Mouse (Mus musculus) neural tube, embryonic 11.5 days (tissue): Measurements from ENCODE around the gene Mrpl58. TPM values are rescaled to one million over a fixed set of nuclear protein-coding genes. Genes with fewer than 3 reads are reported as not detected.

ENCODE experiments used
- ATAC-seq: fragments of 200-750 bp; cut with Nextera tagmentation; 2 replicates; pipeline ENCODE4 v1.8.0; 2017; ENCODE audit warnings: moderate number of reproducible peaks, mild to moderate bottlenecking, moderate TSS enrichment, moderate library complexity; ENCODE audit not compliant: insufficient read depth, low FRiP score, low TSS enrichment
- DNase-seq: peaks from one replicate; pipeline ENCODE4 v3.0.0-alpha.2; 2015; ENCODE audit warnings: low spot score
- H3K27ac ChIP-seq: fragments of 300-500 bp; sonication (generic); 2 replicates; pipeline ENCODE4 v1.5.1; 2014; ENCODE audit warnings: low read depth, mild to moderate bottlenecking, low read length
- H3K27me3 ChIP-seq: fragments of 300-500 bp; sonication (generic); 2 replicates; pipeline ENCODE4 v1.6.1; 2014; ENCODE audit warnings: mild to moderate bottlenecking, low read length, mixed read lengths; ENCODE audit not compliant: control insufficient read depth, insufficient read depth
- H3K36me3 ChIP-seq: fragments of 300-500 bp; sonication (generic); 2 replicates; pipeline ENCODE4 v1.6.1; 2014; ENCODE audit warnings: mild to moderate bottlenecking, low read length, moderate library complexity, mixed read lengths; ENCODE audit not compliant: control insufficient read depth, insufficient read depth
- H3K4me1 ChIP-seq: fragments of 300-500 bp; sonication (generic); 2 replicates; pipeline ENCODE4 v1.6.1; 2014; ENCODE audit warnings: low read length, mixed read lengths; ENCODE audit not compliant: control insufficient read depth, insufficient read depth
- H3K4me2 ChIP-seq: fragments of 300-500 bp; sonication (generic); 2 replicates; pipeline ENCODE4 v1.6.1; 2014; ENCODE audit warnings: low read depth, mild to moderate bottlenecking, moderate library complexity
- H3K4me3 ChIP-seq: fragments of 300-500 bp; sonication (generic); 2 replicates; pipeline ENCODE4 v1.5.1; 2014; ENCODE audit warnings: low read depth, low read length
- H3K9ac ChIP-seq: fragments of 300-500 bp; sonication (generic); 2 replicates; pipeline ENCODE4 v1.6.1; 2014; ENCODE audit warnings: mild to moderate bottlenecking, low read length
- H3K9me3 ChIP-seq: fragments of 300-500 bp; sonication (generic); 2 replicates; pipeline ENCODE4 v1.6.1; 2016; ENCODE audit warnings: low read length; ENCODE audit not compliant: control insufficient read depth
- WGBS: fragments of 180-500 bp; shearing (Covaris S2); extraction: QIAGEN DNeasy Blood & Tissue Kit; methylation state at CpG from one replicate; pipeline ENCODE4 v1.1.7; 2014; 5-methylcytosine and 5-hydroxymethylcytosine counted together
- polyA plus RNA-seq: library from polyadenylated mRNA; unstranded; fragments of >200 nt; fragmentation: Nextera tagmentation; extraction: Ambion mirVana; gene quantifications from 2 replicates; pipeline ENCODE4 v1.2.1, GENCODE M21; 2014

Mrpl58 gene
- polyA plus RNA-seq, 1 experiment from 2014 or later, result 230 TPM

DNA sequence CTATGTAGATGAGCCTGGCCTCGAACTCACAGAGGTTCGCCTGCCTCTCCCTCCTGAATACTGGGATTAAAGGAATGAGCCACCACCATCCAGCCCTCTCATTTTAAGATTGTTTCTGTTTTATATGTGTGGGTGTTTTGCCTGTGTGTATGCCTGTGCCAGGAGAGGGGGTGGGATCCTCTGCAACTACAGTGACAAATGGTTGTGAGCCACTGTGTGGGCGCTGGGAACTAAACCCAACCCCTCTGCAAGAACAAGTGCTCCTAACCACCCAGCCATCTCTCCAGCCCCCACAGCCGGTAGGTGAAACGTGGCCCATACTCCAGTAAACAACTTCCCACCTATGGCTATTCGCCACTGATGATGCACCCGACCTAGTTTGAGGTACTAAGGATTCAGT lies 12.2 kb upstream of the Mrpl58 start:
- no peaks in the 10 kb centered on the region for H3K27me3 ChIP-seq
- no peak overlapping the region for H3K27ac ChIP-seq
- no peak overlapping the region for H3K4me2 ChIP-seq
- ATAC-seq (no peak), DNase-seq (no peak)
- H3K4me3 ChIP-seq, result no peak overlapping the region
- WGBS, result 88% methylated on average over 7 of the region's 7 CpGs
- no peaks in the 10 kb centered on the region for H3K4me1 ChIP-seq
- peaks cover 5% of the 10 kb centered on the region; the same call in 1 of the 2 replicates for H3K36me3 ChIP-seq
- H3K9ac ChIP-seq, result no peak overlapping the region
- H3K9me3 ChIP-seq, result no peaks in the 10 kb centered on the region

GRCm38 (mm10) chr11:115393721-115394325 lies 9.7 kb upstream of the Mrpl58 start:
- H3K27ac ChIP-seq, result no peak overlapping the region
- no peaks in the 10 kb centered on the region for H3K4me1 ChIP-seq
- H3K36me3 ChIP-seq, result peaks cover 5% of the 10 kb centered on the region; the same call in 1 of the 2 replicates
- no peak overlapping the region; the same call in 1 of the 2 replicates for H3K9ac ChIP-seq
- no peaks in the 10 kb centered on the region for H3K27me3 ChIP-seq
- WGBS, result 61% methylated on average over 33 of the region's 34 CpGs
- no peak overlapping the region for H3K4me2 ChIP-seq
- ATAC-seq, result no peak
- H3K9me3 ChIP-seq, result no peaks in the 10 kb centered on the region
- DNase-seq, result no peak
- H3K4me3 ChIP-seq, result no peak overlapping the region

DNA sequence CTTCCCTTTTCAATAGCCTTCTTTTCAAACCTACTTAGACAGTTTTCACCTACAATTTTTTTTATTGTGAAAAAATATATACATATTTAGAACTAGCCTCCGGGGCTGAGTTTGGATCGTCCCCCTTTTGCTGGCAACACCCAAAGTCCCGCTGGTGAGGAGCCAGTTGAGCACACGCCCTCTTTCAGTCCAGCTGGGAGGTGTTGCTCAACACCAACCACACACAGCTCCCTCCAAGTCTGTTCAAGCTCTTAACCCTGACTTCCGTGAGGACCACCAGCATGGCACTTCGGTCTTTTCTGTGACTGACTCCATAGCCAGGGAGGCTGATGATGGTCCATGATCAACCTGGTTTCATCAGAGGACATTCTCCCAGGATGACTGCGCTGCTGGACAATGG lies 5.5 kb upstream of the Mrpl58 start:
- Histone ChIP-seq H3K27ac (no peak overlapping the region), H3K4me2 (no peak overlapping the region), H3K4me1 (no peaks in the 10 kb centered on the region), H3K27me3 (no peaks in the 10 kb centered on the region), H3K36me3 (no peaks in the 10 kb centered on the region), H3K4me3 (no peak overlapping the region), H3K9me3 (no peaks in the 10 kb centered on the region), H3K9ac (no peak overlapping the region)
- WGBS, result 83% methylated on average over 7 of the region's 7 CpGs
- DNase-seq (no peak), ATAC-seq (no peak)

DNA sequence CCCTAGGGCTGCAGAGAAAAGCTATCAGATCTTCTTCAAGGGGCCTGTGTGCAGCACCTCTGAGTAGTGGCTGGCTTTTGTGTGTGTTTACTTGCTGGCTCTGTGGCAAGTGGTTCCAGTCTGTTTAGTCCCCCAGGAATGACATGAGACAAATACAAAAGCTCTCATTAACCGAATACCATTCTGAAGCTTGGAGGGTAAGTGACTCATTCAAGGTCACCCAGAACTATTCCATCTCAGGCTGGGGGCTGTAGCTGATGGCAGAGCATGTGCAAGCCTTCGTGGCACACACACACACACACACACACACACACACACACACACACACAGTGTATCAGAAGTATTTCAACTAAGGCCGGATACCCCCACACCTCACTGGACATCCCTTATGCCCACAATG lies 3.4 kb upstream of the Mrpl58 start:
- ATAC-seq, result no peak
- Histone ChIP-seq H3K4me2 (no peak overlapping the region), H3K4me3 (no peak overlapping the region), H3K36me3 (no peaks in the 10 kb centered on the region), H3K27me3 (no peaks in the 10 kb centered on the region), H3K9ac (no peak overlapping the region), H3K4me1 (0 out of 2 replicates have a peak, but pooled peaks cover 2% of the 10 kb centered on the region), H3K9me3 (no peaks in the 10 kb centered on the region), H3K27ac (no peak overlapping the region)
- WGBS, result 77% methylated on average over 3 of the region's 3 CpGs
- DNase-seq, result no peak

GRCm38 (mm10) chr11:115400630-115401391 lies 2.7 kb upstream of the Mrpl58 start:
- H3K9me3 ChIP-seq, result no peaks in the 10 kb centered on the region
- no peak overlapping the region for H3K27ac ChIP-seq
- H3K9ac ChIP-seq, result no peak overlapping the region
- H3K27me3 ChIP-seq, result no peaks in the 10 kb centered on the region
- H3K4me2 ChIP-seq, result no peak overlapping the region
- no peak for DNase-seq
- 52% methylated on average over 11 of the region's 11 CpGs for WGBS
- 0 out of 2 replicates have a peak, but pooled peaks cover 2% of the 10 kb centered on the region for H3K4me1 ChIP-seq
- H3K36me3 ChIP-seq, result 0 out of 2 replicates have a peak, but pooled peaks cover 2% of the 10 kb centered on the region
- no peak overlapping the region for H3K4me3 ChIP-seq
- no peak for ATAC-seq

GRCm38 (mm10) chr11:115405723-115406122 lies 2.2 kb downstream of the Mrpl58 start:
- Histone ChIP-seq H3K4me3 (no peak overlapping the region), H3K4me1 (peaks cover 4% of the 10 kb centered on the region; the same call in 1 of the 2 replicates), H3K27me3 (no peaks in the 10 kb centered on the region), H3K4me2 (no peak overlapping the region), H3K9me3 (no peaks in the 10 kb centered on the region), H3K9ac (no peak overlapping the region), H3K36me3 (peaks cover 5% of the 10 kb centered on the region; the same call in 1 of the 2 replicates), H3K27ac (no peak overlapping the region)
- DNase-seq (no peak), ATAC-seq (no peak)
- 92% methylated on average over 6 of the region's 6 CpGs for WGBS

DNA sequence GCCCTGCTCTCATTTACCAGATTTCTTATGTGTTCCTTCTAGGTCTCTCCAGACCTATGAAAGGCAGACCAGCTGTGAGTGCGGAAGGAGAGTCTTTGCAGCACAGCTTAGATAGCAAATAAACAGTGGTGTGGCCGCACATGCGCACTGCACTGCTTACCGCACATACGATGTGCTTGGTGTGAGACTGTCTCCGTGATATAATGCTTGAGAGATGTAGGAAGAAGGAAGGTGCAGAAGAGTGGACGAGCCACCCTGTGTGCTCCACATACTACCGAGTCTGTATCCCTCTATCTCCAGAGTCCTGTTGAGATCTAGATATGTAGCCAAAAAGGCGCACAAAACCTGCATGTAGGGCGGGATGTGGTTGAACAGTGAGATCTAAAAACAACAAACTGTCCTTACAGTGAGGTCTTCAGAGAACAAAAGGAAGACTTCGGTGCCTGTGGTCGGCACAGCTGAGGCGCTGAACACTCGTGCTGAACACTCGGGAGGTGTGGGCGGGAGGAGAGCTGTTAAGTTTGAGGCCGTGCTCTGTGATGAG lies 3.4 kb downstream of the Mrpl58 start:
- Histone ChIP-seq H3K36me3 (peaks cover 5% of the 10 kb centered on the region; the same call in 1 of the 2 replicates), H3K27ac (no peak overlapping the region), H3K4me3 (no peak overlapping the region), H3K27me3 (no peaks in the 10 kb centered on the region), H3K9ac (no peak overlapping the region), H3K4me1 (peaks cover 7% of the 10 kb centered on the region; the same call in 1 of the 2 replicates), H3K9me3 (no peaks in the 10 kb centered on the region), H3K4me2 (no peak overlapping the region)
- WGBS, result 94% methylated on average over 17 of the region's 17 CpGs
- ATAC-seq (no peak), DNase-seq (no peak)

DNA sequence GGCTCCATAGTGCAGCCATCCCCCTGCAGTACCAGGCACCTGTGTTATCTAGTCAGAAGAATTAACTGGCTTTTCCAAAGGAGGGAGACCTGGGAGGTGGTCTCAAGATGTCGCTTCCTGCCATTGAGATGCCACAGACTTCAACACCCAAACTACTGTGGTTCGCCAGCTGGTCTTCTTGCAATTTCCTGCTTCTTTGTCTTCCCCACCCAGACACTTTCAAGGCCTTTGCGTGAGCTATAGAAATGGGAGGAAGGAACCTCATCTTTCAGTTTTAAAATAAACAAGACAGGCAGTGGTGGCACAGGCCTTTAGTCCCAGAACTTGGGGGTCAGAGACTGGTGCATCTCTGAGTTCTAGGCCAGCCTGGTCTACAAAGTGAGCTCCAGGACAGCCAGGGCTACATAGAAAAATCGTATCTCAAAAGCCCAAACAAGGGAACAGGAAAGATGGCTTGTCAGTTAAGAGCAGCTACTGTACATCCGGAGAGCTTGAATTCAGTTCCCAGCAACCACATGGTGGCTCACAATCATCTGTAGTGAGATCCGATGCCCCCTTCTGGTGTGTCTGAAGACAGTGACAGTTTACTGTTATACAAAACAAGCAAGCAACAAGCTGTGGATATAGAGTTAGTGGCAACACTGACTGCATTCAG lies 4.8 kb downstream of the Mrpl58 start:
- WGBS, result 82% methylated on average over 6 of the region's 6 CpGs
- H3K9me3 ChIP-seq, result no peaks in the 10 kb centered on the region
- ATAC-seq (no peak), DNase-seq (no peak)
- H3K4me2 ChIP-seq, result no peak overlapping the region
- H3K9ac ChIP-seq, result peak overlapping the region; percentile 22; the same call in 1 of the 2 replicates
- H3K4me1 ChIP-seq, result peaks cover 8% of the 10 kb centered on the region; the same call in 1 of the 2 replicates
- H3K36me3 ChIP-seq, result peaks cover 5% of the 10 kb centered on the region; the same call in 1 of the 2 replicates
- peak overlapping the region; percentile 82 for H3K27ac ChIP-seq
- no peak overlapping the region for H3K4me3 ChIP-seq
- H3K27me3 ChIP-seq, result no peaks in the 10 kb centered on the region
